Mouse (Mus musculus) ES-E14 (cell line): ENCODE results near the gene Jund.

ENCODE experiments used
- CHD2 ChIP-seq: IDR thresholded peaks from 2 replicates; pipeline ENCODE4 v1.6.1; 2014; ENCODE audit warnings: mild to moderate bottlenecking, low read depth, low read length, inconsistent platforms
- HCFC1 ChIP-seq: IDR thresholded peaks from 2 replicates; pipeline ENCODE4 v1.6.1; 2012; ENCODE audit warnings: low read length, inconsistent platforms, borderline replicate concordance; ENCODE audit not compliant: insufficient read depth
- MAFK ChIP-seq: IDR thresholded peaks from 2 replicates; pipeline ENCODE4 v1.6.1; 2014; ENCODE audit warnings: mild to moderate bottlenecking, low read depth, low read length, inconsistent platforms; ENCODE audit not compliant: insufficient read depth
- ZC3H11A ChIP-seq: IDR thresholded peaks from 2 replicates; pipeline ENCODE4 v1.6.1; 2012; ENCODE audit warnings: low read depth, mild to moderate bottlenecking, inconsistent platforms, low read length, borderline replicate concordance

GRCm38 (mm10) chr8:70725792-70726447 is 27.2 kb downstream of the Jund start:
- no peak for TF ChIP-seq CHD2
- TF ChIP-seq MAFK = no peak
- TF ChIP-seq ZC3H11A = no peak
- TF ChIP-seq HCFC1 = no peak
